In the genomic region with DNA sequence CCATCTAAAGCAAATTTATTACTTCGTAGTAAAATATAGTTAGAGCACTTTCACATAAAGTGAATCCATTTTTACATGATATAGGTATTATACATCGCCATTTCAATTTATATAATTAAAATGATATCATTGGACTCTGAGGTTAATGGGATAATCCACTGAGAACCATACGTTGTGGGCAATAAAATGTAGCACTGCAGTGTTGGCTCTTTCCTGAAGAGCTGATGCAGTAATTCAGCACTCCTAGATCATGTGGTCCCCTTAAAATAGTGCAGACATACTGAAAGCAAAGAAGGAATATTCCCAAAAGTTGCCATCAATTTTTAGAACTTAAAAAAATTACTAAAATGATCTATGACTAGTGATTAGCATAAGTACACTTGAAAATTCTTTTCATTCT, we compare ENCODE assay signal across 32 mouse cellular contexts.
"Had no signal": no experiment of that assay in that cellular context is flagged by ENCODE, and none has a peak within 500 bp of the region (broad histone marks: within the 10 kb centered on the region; RNA-seq: fewer than 3 reads in every experiment).

No protein-coding gene starts in this region.

- H3K4me2 ChIP-seq: limb, embryonic 12.5 days; limb, embryonic 13.5 days; limb, embryonic 15.5 days; liver, embryonic 11.5 days; liver, embryonic 12.5 days; liver, embryonic 13.5 days; liver, embryonic 15.5 days; lung, embryonic 14.5 days; lung, embryonic 15.5 days; midbrain, embryonic 11.5 days; midbrain, embryonic 12.5 days; midbrain, embryonic 13.5 days; midbrain, embryonic 15.5 days had no signal

- H3K27me3 ChIP-seq: limb, embryonic 12.5 days; limb, embryonic 13.5 days; limb, embryonic 15.5 days; liver, embryonic 12.5 days; liver, embryonic 13.5 days; liver, embryonic 15.5 days; lung, embryonic 15.5 days; megakaryocyte, embryonic 14.5 days; midbrain, embryonic 12.5 days; midbrain, embryonic 13.5 days; midbrain, embryonic 15.5 days had no signal

- H3K4me3 ChIP-seq: left cerebral cortex, adult 2 months; limb, embryonic 10.5 days; limb, embryonic 12.5 days; limb, embryonic 13.5 days; limb, embryonic 15.5 days; liver, embryonic 12.5 days; liver, embryonic 13.5 days; liver, embryonic 15.5 days; lung, embryonic 15.5 days; megakaryocyte, embryonic 14.5 days; midbrain, embryonic 10.5 days; midbrain, embryonic 12.5 days; midbrain, embryonic 13.5 days; midbrain, embryonic 15.5 days; myocyte had no signal

- H3K9ac ChIP-seq: limb, embryonic 12.5 days; limb, embryonic 13.5 days; limb, embryonic 15.5 days; liver, embryonic 12.5 days; liver, embryonic 13.5 days; liver, embryonic 14.5 days; liver, embryonic 15.5 days; liver, postnatal 0 days; lung, embryonic 14.5 days; lung, embryonic 15.5 days; midbrain, embryonic 12.5 days; midbrain, embryonic 13.5 days; midbrain, embryonic 15.5 days had no signal

- H3K4me1 ChIP-seq: limb, embryonic 10.5 days; limb, embryonic 12.5 days; limb, embryonic 13.5 days; limb, embryonic 15.5 days; liver, embryonic 12.5 days; liver, embryonic 13.5 days; liver, embryonic 15.5 days; lung, embryonic 15.5 days; megakaryocyte, embryonic 14.5 days; midbrain, embryonic 10.5 days; midbrain, embryonic 12.5 days; midbrain, embryonic 13.5 days; midbrain, embryonic 15.5 days had no signal

- H3K27ac ChIP-seq: left cerebral cortex, adult 2 months; limb, embryonic 10.5 days; limb, embryonic 12.5 days; limb, embryonic 13.5 days; limb, embryonic 15.5 days; liver, embryonic 12.5 days; liver, embryonic 13.5 days; liver, embryonic 14.5 days; liver, embryonic 15.5 days; lung, embryonic 15.5 days; macrophage; midbrain, embryonic 10.5 days; midbrain, embryonic 12.5 days; midbrain, embryonic 13.5 days; midbrain, embryonic 15.5 days had no signal

- H3K36me3 ChIP-seq: limb, embryonic 10.5 days; limb, embryonic 12.5 days; limb, embryonic 13.5 days; limb, embryonic 15.5 days; liver, embryonic 12.5 days; liver, embryonic 13.5 days; liver, embryonic 15.5 days; lung, embryonic 15.5 days; midbrain, embryonic 10.5 days; midbrain, embryonic 12.5 days; midbrain, embryonic 13.5 days; midbrain, embryonic 15.5 days had no signal

- ATAC-seq: liver, embryonic 12.5 days; liver, postnatal 0 days; lung, postnatal 0 days; midbrain, embryonic 13.5 days; midbrain, embryonic 15.5 days; midbrain, embryonic 16.5 days had no signal

- H3K9me3 ChIP-seq: limb, embryonic 10.5 days; limb, embryonic 13.5 days; limb, embryonic 15.5 days; liver, embryonic 12.5 days; liver, embryonic 13.5 days; liver, embryonic 15.5 days; lung, embryonic 15.5 days; midbrain, embryonic 10.5 days; midbrain, embryonic 12.5 days; midbrain, embryonic 13.5 days; midbrain, embryonic 15.5 days had no signal

- DNase-seq: left cerebral cortex, postnatal 4 days; liver; liver, embryonic 13.5 days; liver, postnatal 0 days; lung, adult 18-20 months; lung, adult 2 months; lung, embryonic 14.5 days; lung, postnatal 10 days; lung, postnatal 14 days; lung, postnatal 36 days; lung, postnatal 4 days; midbrain, embryonic 14.5 days had no signal
